Mouse (Mus musculus) lung, postnatal 0 days (tissue): ENCODE data around the gene Tpst1. TPM values are rescaled to one million over a fixed set of nuclear protein-coding genes. Genes with fewer than 3 reads are reported as not detected.
"Not testable (repeated sequence)": the region's sequence is repeated elsewhere in the genome, so short reads cannot be mapped to it uniquely, and the experiment has no call there.

ENCODE experiments used
- ATAC-seq: fragments of 200-750 bp; cut with Nextera tagmentation; 2 replicates; pipeline ENCODE4 v1.8.0; 2017; ENCODE audit warnings: moderate library complexity
- DNase-seq: peaks from one replicate; pipeline ENCODE4 v3.0.0-alpha.2; 2016; ENCODE audit warnings: low spot score
- H3K27ac ChIP-seq: fragments of 300-500 bp; sonication (generic); 2 replicates; pipeline ENCODE4 v1.5.1; 2014; ENCODE audit warnings: antibody characterized with exemption, mild to moderate bottlenecking, low read length, mixed read lengths
- H3K27me3 ChIP-seq: fragments of 300-500 bp; sonication (generic); replicated peaks from 2 replicates; pipeline ENCODE4 v1.6.1; 2014; ENCODE audit warnings: low read length, mixed read lengths; ENCODE audit not compliant: insufficient read depth
- H3K36me3 ChIP-seq: fragments of 300-500 bp; sonication (generic); 2 replicates; pipeline ENCODE4 v1.6.1; 2014; ENCODE audit warnings: low read length, mixed read lengths; ENCODE audit not compliant: insufficient read depth
- H3K4me1 ChIP-seq: fragments of 300-500 bp; sonication (generic); 2 replicates; pipeline ENCODE4 v1.6.1; 2014; ENCODE audit warnings: antibody characterized with exemption, low read depth, low read length, mixed read lengths; ENCODE audit not compliant: insufficient read depth
- H3K4me2 ChIP-seq: fragments of 300-500 bp; sonication (generic); replicated peaks from 2 replicates; pipeline ENCODE4 v1.6.1; 2014; ENCODE audit warnings: low read depth, mild to moderate bottlenecking, low read length, moderate library complexity, mixed read lengths
- H3K4me3 ChIP-seq: fragments of 300-500 bp; sonication (generic); 2 replicates; pipeline ENCODE4 v1.5.1; 2014; ENCODE audit warnings: low read depth, low read length
- H3K9ac ChIP-seq: fragments of 300-500 bp; sonication (generic); replicated peaks from 2 replicates; pipeline ENCODE4 v1.6.1; 2014; ENCODE audit warnings: low read depth, mild to moderate bottlenecking
- H3K9me3 ChIP-seq: fragments of 300-500 bp; sonication (generic); 2 replicates; pipeline ENCODE4 v1.6.1; 2016; ENCODE audit warnings: low read length, mixed read lengths
- CTCF ChIP-seq: IDR thresholded peaks from 2 replicates; pipeline ENCODE4 v1.5.1; 2016; ENCODE audit warnings: antibody characterized with exemption, mild to moderate bottlenecking
- EP300 ChIP-seq: IDR thresholded peaks from 2 replicates; pipeline ENCODE4 v1.6.1; 2016; ENCODE audit warnings: antibody characterized with exemption, mild to moderate bottlenecking, control low read depth
- WGBS: fragments of 180-500 bp; shearing (Covaris S2); extraction: QIAGEN DNeasy Blood & Tissue Kit; methylation state at CpG from one replicate; pipeline ENCODE4 v1.1.7; 2014; 5-methylcytosine and 5-hydroxymethylcytosine counted together
- polyA plus RNA-seq: library from polyadenylated mRNA; unstranded; fragments of >200 nt; fragmentation: Nextera tagmentation; extraction: Ambion mirVana; gene quantifications from 2 replicates; pipeline ENCODE4 v1.2.1, GENCODE M21; 2015

Gene Tpst1
- polyA plus RNA-seq, 1 experiment from 2014 or later: 31.5 TPM

GRCm38 (mm10) chr5:130031410-130032390, 41.4 kb upstream of the Tpst1 start:
- no peak for ATAC-seq
- Histone ChIP-seq H3K27ac (no peak overlapping the region), H3K4me1 (no peaks in the 10 kb centered on the region), H3K36me3 (no peaks in the 10 kb centered on the region), H3K9me3 (no peaks in the 10 kb centered on the region), H3K27me3 (no peaks in the 10 kb centered on the region), H3K4me2 (no peak overlapping the region), H3K9ac (no peak overlapping the region), H3K4me3 (no peak overlapping the region)
- TF ChIP-seq EP300 (no peak), CTCF (no peak)
- no peak for DNase-seq
- 90% methylated on average over 19 of the region's 19 CpGs for WGBS

- Histone ChIP-seq H3K27me3 (no peaks in the 10 kb centered on the region), H3K27ac (no peak overlapping the region), H3K9ac (no peak overlapping the region), H3K4me2 (no peak overlapping the region), H3K36me3 (no peaks in the 10 kb centered on the region), H3K4me3 (no peak overlapping the region), H3K4me1 (no peaks in the 10 kb centered on the region), H3K9me3 (no peaks in the 10 kb centered on the region)
- 60% methylated on average over 2 of the region's 2 CpGs for WGBS
- DNase-seq (no peak), ATAC-seq (no peak)
- TF ChIP-seq EP300 (no peak), CTCF (no peak)
Measured at GRCm38 (mm10) chr5:130033869-130034268, 39.3 kb upstream of the Tpst1 start.

GRCm38 (mm10) chr5:130036300-130036699, 36.8 kb upstream of the Tpst1 start:
- not testable (repeated sequence) for H3K4me1 ChIP-seq, H3K9ac ChIP-seq, H3K9me3 ChIP-seq, H3K4me3 ChIP-seq, H3K27me3 ChIP-seq, H3K36me3 ChIP-seq, ATAC-seq, H3K4me2 ChIP-seq, DNase-seq, H3K27ac ChIP-seq
- WGBS: 74% methylated on average over 2 of the region's 2 CpGs
- peak; percentile 47 for TF ChIP-seq CTCF

GRCm38 (mm10) chr5:130037752-130038455, 35.2 kb upstream of the Tpst1 start:
- Histone ChIP-seq H3K9me3 (no peaks in the 10 kb centered on the region), H3K9ac (no peak overlapping the region), H3K4me2 (no peak overlapping the region), H3K27ac (no peak overlapping the region), H3K4me1 (no peaks in the 10 kb centered on the region), H3K27me3 (no peaks in the 10 kb centered on the region), H3K36me3 (peaks cover 7% of the 10 kb centered on the region; the same call in 1 of the 2 replicates), H3K4me3 (no peak overlapping the region)
- peak; percentile 40; the same call in 1 of the 2 replicates for ATAC-seq
- DNase-seq: peak; percentile 67
- TF ChIP-seq EP300 (no peak), CTCF (peak; percentile 85)
- WGBS: 62% methylated on average over 19 of the region's 19 CpGs

- ATAC-seq: no peak
- no peak overlapping the region for H3K27ac ChIP-seq
- peaks cover 7% of the 10 kb centered on the region; the same call in 1 of the 2 replicates for H3K36me3 ChIP-seq
- no peak for TF ChIP-seq EP300
- no peak for TF ChIP-seq CTCF
- H3K27me3 ChIP-seq: no peaks in the 10 kb centered on the region
- no peaks in the 10 kb centered on the region for H3K4me1 ChIP-seq
- no peak overlapping the region for H3K4me3 ChIP-seq
- H3K9ac ChIP-seq: no peak overlapping the region
- no peak overlapping the region for H3K4me2 ChIP-seq
- DNase-seq: no peak
- WGBS: 93% methylated on average over 4 of the region's 4 CpGs
- no peaks in the 10 kb centered on the region for H3K9me3 ChIP-seq
Measured at GRCm38 (mm10) chr5:130040797-130041196, 32.3 kb upstream of the Tpst1 start.

- H3K27ac ChIP-seq: no peak overlapping the region
- H3K4me3 ChIP-seq: no peak overlapping the region
- DNase-seq: no peak
- H3K36me3 ChIP-seq: peaks cover 7% of the 10 kb centered on the region; the same call in 1 of the 2 replicates
- TF ChIP-seq CTCF: no peak
- TF ChIP-seq EP300: no peak
- no peak overlapping the region for H3K4me2 ChIP-seq
- H3K9ac ChIP-seq: no peak overlapping the region
- no peak for ATAC-seq
- H3K4me1 ChIP-seq: no peaks in the 10 kb centered on the region
- WGBS: 82% methylated on average over 4 of the region's 4 CpGs
- H3K27me3 ChIP-seq: no peaks in the 10 kb centered on the region
- H3K9me3 ChIP-seq: no peaks in the 10 kb centered on the region
Measured at GRCm38 (mm10) chr5:130041262-130041661, 31.9 kb upstream of the Tpst1 start.
